Mouse (Mus musculus) gastrocnemius, postnatal 10 days (tissue): Measurements from ENCODE around the gene Trappc10. TPM values are rescaled to one million over a fixed set of nuclear protein-coding genes. Genes with fewer than 3 reads are reported as not detected.

ENCODE experiments used
- DNase-seq: peaks from one replicate; pipeline ENCODE4 v3.0.0; 2021; ENCODE audit warnings: mixed read lengths
- long read RNA-seq, 2 experiments: library from polyadenylated mRNA; stranded (forward); transcript quantifications; one replicate each; pipeline ENCODE4 v2.0.0; 2021
- total RNA-seq, 2 experiments: library from RNA; stranded (reverse); gene quantifications; 2 replicates each; pipeline ENCODE4 v1.2.3; 2021

Trappc10 gene
- 10 to 100 TPM; 35.2 to 37.9 TPM for total RNA-seq
- long read RNA-seq, experiment 1, full-length matches to known transcripts: 2 of 8 reads
- long read RNA-seq, experiment 1, partial matches to known transcripts: 2 of 8 reads
- long read RNA-seq, experiment 1, other reads (novel, unspliced or antisense): 4 of 8 reads
- long read RNA-seq, experiment 2, partial matches to known transcripts: 1 of 2 reads
- long read RNA-seq, experiment 2, other reads (novel, unspliced or antisense): 1 of 2 reads

- peak; percentile 89 for DNase-seq
Measured at GRCm38 (mm10) chr10:78244438-78245224, at the start of gene Trappc10. TSS of gene Trappc10 (minus strand) at chr10:78244641.

- DNase-seq: no peak
Measured at GRCm38 (mm10) chr10:78293576-78293975, 49.1 kb upstream of the Trappc10 start.

GRCm38 (mm10) chr10:78292381-78292780, 47.9 kb upstream of the Trappc10 start:
- no peak for DNase-seq

DNA sequence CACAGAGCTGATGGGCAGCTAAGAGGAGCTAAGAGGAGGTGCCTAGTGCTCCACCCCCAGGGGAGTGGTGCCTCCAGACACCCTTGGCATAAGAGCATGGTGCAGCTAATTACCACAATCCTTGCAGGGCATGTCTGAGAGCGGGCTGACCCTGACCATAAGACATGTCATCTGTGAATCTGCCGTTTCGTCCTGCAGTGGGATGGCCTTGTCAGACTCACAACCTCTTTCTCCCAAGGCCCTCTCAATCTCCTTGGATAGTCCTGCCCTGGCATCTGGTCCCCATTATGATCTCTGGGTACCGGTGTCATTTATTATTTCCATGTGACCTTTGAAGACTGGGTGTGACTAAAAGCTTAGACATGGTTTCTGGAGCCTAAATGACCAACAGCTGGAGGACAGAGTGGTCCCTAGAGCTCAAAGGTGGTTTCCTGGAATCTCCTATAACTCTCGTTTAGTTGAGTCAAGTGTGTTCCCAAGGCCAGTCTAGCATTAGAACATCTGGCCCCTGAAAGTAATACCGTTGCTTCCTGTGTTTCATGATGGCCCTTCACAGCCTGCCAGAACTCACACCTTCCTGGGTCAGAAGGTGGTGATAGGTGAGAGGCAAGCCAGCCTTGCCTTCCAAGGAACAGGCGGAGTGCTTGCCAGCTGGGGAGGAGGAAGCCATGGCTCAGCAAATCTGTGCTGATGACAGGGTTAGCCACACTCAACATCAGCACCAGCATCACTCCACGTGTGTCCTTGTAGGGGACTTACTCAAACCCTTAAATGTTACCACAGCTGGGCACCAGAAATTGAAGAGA, 46.5 kb upstream of the Trappc10 start:
- DNase-seq: no peak

- DNase-seq: no peak
Measured at GRCm38 (mm10) chr10:78288896-78289295, 44.5 kb upstream of the Trappc10 start.

GRCm38 (mm10) chr10:78288135-78288534, 43.7 kb upstream of the Trappc10 start:
- no peak for DNase-seq

GRCm38 (mm10) chr10:78287465-78288132, 43.2 kb upstream of the Trappc10 start:
- no peak for DNase-seq

DNA sequence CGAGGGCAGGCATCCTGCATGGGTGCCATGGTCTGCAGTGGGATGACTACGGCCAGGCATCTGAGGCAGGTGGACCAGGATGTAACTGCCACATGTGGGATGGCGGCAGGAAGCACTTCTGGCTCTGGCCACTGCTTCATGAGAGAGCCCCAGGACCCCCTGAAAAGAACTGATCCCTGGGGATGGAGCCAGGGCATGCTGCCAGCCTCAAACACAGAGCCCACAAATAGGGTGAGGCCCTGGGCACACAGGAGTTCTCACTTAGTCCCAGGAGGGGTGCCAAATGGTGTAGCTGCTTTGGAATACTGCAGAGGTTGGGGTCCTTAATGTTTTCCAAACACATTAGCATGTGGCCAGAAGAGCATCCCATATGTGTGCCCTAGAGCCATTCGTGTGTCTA, 41.5 kb upstream of the Trappc10 start:
- no peak for DNase-seq

- no peak for DNase-seq
Measured at GRCm38 (mm10) chr10:78285409-78285808, 41.0 kb upstream of the Trappc10 start.

- no peak for DNase-seq
Measured at GRCm38 (mm10) chr10:78284812-78285211, 40.4 kb upstream of the Trappc10 start.

GRCm38 (mm10) chr10:78282411-78282810, 38.0 kb upstream of the Trappc10 start:
- DNase-seq: no peak

- no peak for DNase-seq
Measured at GRCm38 (mm10) chr10:78280486-78280885, 36.0 kb upstream of the Trappc10 start.

DNA sequence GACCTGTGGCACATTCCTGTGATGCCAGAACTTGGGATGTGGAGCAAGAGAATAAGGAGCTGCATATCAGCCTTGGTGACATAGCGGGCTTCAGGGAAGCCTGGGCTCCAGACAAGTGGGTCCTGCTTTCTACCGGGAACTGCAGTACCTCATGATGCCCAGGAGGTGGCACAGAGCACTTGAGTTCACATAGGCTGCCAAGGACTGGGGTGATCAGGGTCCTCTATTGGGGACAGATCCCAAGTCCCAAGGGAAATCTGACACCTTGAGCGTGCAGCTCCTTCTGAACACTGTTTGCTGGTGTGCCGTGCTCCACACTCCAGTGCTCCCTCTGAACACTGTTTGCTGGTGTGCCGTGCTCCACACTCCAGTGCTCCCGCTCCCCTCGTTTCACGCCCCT, 34.8 kb upstream of the Trappc10 start:
- peak; percentile 36 for DNase-seq

- no peak for DNase-seq
Measured at GRCm38 (mm10) chr10:78277835-78278234, 33.4 kb upstream of the Trappc10 start.

- DNase-seq: no peak
Measured at GRCm38 (mm10) chr10:78276242-78276641, 31.8 kb upstream of the Trappc10 start.

DNA sequence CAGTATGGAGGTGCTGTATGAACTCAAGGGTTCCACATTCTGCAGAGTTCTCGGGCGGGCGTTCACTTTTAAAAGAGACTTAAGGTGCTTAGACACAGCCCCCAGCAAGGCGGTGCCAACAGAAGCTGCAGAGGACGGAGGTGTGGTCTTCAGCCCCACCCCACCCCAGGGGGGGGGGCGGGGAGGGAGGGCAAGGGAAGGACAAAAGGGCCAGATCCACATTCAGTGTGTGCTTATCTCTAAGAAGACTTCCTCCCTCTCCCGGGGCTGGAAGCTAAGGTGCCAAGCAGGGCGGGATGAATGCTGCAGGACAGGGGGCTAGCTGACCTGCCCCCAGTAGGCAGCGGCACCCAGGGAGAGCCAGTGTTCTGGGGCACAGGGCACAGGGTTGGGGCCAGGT, 28.5 kb upstream of the Trappc10 start:
- no peak for DNase-seq

- no peak for DNase-seq
Measured at GRCm38 (mm10) chr10:78265881-78266280, 21.4 kb upstream of the Trappc10 start.

- DNase-seq: no peak
Measured at GRCm38 (mm10) chr10:78264735-78265134, 20.3 kb upstream of the Trappc10 start.

GRCm38 (mm10) chr10:78260916-78261650, 16.6 kb upstream of the Trappc10 start:
- no peak for DNase-seq

- DNase-seq: no peak
Measured at GRCm38 (mm10) chr10:78260322-78260721, 15.9 kb upstream of the Trappc10 start.

GRCm38 (mm10) chr10:78259702-78260101, 15.3 kb upstream of the Trappc10 start:
- DNase-seq: no peak

GRCm38 (mm10) chr10:78259230-78259629, 14.8 kb upstream of the Trappc10 start:
- no peak for DNase-seq
